Mouse (Mus musculus): Measurements from ENCODE around the gene Mepce. TPM values are rescaled to one million over a fixed set of nuclear protein-coding genes. Genes with fewer than 3 reads are reported as not detected.

Gene Mepce
- polyA plus RNA-seq, 1 experiment, result not detected

GRCm38 (mm10) chr5:137747326-137747961 is 40.0 kb downstream of the Mepce start:
- Histone ChIP-seq H3K27ac (ENCODE audit: insufficient read depth, low read depth, low read length) (peak overlapping the region; percentile 0; the same call in 1 of the 2 replicates), H3K4me3 (ENCODE audit: insufficient read depth, low read depth, low read length) (peak overlapping the region; percentile 63), H3K4me1 (ENCODE audit: control insufficient read depth, insufficient read depth, low read length) (peaks cover 20% of the 10 kb centered on the region)
- no peak for TF ChIP-seq POLR2A (IDR thresholded peaks at IDR 0.05; ENCODE audit: insufficient read depth, low read depth, low read length)
- no peak for TF ChIP-seq CTCF (IDR thresholded peaks at IDR 0.05; ENCODE audit: insufficient read depth, low read depth, low read length)
- WGBS, result 13% methylated on average over 26 of the region's 26 CpGs

DNA sequence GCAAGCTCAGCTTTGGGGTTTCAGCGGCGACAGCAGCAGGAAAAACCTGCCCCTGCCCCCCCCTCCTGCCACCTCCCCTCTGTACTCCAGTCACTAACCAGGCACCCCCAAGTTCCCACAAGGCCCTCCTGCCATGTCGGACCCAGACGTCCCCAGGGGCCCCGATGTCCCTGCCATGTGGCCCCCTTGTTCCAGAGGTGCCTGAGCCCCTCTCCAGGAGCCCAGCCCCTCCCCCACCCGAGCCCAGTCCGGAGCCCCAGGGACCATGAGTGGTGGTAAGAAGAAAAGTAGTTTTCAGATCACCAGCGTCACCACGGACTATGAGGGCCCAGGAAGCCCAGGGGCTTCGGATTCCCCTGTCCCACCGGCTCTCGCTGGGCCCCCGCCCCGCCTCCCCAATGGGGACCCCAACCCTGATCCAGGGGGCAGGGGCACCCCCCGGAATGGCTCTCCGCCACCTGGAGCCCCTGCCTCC is 40.6 kb downstream of the Mepce start:
- peaks cover 20% of the 10 kb centered on the region for H3K4me1 ChIP-seq (ENCODE audit: control insufficient read depth, insufficient read depth, low read length)
- peak overlapping the region; percentile 0; the same call in 1 of the 2 replicates for H3K27ac ChIP-seq (ENCODE audit: insufficient read depth, low read depth, low read length)
- WGBS, result 4% methylated on average over 16 of the region's 16 CpGs
- no peak for TF ChIP-seq CTCF (IDR thresholded peaks at IDR 0.05; ENCODE audit: insufficient read depth, low read depth, low read length)
- no peak for TF ChIP-seq POLR2A (IDR thresholded peaks at IDR 0.05; ENCODE audit: insufficient read depth, low read depth, low read length)
- H3K4me3 ChIP-seq (ENCODE audit: insufficient read depth, low read depth, low read length), result peak overlapping the region; percentile 63

- TF ChIP-seq CTCF (IDR thresholded peaks at IDR 0.05; ENCODE audit: insufficient read depth, low read depth, low read length), result no peak
- TF ChIP-seq POLR2A (IDR thresholded peaks at IDR 0.05; ENCODE audit: insufficient read depth, low read depth, low read length), result no peak
- under 1% methylated on average over 20 of the region's 20 CpGs for WGBS
- H3K4me1 ChIP-seq (ENCODE audit: control insufficient read depth, insufficient read depth, low read length), result peaks cover 24% of the 10 kb centered on the region
- peak overlapping the region; percentile 63 for H3K4me3 ChIP-seq (ENCODE audit: insufficient read depth, low read depth, low read length)
- H3K27ac ChIP-seq (ENCODE audit: insufficient read depth, low read depth, low read length), result peak overlapping the region; percentile 18
Observed at GRCm38 (mm10) chr5:137746282-137746850, 41.1 kb downstream of the Mepce start.

DNA sequence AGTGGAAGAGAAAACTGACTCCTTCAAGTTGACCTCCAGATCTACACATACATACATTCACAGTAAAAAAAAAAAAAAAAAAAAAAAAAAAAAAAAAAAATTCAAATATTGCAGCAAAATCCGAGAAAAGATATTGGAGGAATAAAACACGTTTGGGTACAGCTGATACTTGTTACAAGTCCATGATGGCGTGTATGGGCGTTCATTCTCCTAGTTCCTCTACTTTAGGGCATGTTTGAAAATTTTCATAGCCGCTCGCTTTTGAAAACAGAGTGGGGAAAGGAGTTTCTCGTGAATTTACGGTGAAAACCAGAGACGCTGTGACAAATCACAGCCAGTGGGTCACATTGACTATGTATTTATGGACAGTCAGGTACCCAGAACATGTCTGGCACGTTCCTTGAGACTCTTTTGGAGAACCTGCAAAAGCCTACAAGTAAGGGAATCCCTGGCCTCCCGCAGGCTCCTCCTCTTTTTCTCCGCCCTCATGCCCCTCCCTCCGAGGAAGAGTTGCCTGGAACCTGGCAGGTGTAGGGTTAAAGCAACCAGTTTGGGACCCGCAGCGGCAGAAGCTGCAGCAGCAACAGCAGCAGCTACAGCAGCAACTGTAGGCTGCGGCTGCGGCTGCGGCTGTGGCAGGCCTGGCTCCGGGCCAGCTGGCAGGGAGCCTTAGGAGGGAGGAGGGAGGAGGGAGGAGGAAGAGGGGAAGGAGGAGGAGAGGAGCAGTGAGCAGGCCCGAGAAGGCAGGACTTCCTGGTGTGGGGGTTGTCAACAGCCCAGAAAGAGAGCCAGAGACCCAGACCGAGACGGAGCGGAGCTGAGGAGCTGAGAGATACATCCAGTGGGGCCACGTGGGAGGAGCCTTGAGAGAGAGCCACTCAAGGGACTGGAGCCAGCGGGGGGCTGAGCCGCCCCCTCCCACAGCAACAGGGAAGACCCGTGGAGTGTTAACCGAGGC is 42.0 kb downstream of the Mepce start, which contains the start of gene Tsc22d4:
Gene Tsc22d4 (plus strand): TSS at position 517 of the 958 bp plus-strand sequence.
- peaks cover 27% of the 10 kb centered on the region for H3K4me1 ChIP-seq (ENCODE audit: control insufficient read depth, insufficient read depth, low read length)
- peak within 1 kb of the TSS; percentile 18 for H3K27ac ChIP-seq (ENCODE audit: insufficient read depth, low read depth, low read length)
- H3K4me3 ChIP-seq (ENCODE audit: insufficient read depth, low read depth, low read length), result peak within 1 kb of the TSS; percentile 63
- TF ChIP-seq CTCF (IDR thresholded peaks at IDR 0.05; ENCODE audit: insufficient read depth, low read depth, low read length), result no peak
- 0 out of 2 replicates have a peak, but pooled peaks have one; percentile 18 for TF ChIP-seq POLR2A (IDR thresholded peaks at IDR 0.05; ENCODE audit: insufficient read depth, low read depth, low read length)
- WGBS, result 2% methylated on average over 28 of the region's 28 CpGs

DNA sequence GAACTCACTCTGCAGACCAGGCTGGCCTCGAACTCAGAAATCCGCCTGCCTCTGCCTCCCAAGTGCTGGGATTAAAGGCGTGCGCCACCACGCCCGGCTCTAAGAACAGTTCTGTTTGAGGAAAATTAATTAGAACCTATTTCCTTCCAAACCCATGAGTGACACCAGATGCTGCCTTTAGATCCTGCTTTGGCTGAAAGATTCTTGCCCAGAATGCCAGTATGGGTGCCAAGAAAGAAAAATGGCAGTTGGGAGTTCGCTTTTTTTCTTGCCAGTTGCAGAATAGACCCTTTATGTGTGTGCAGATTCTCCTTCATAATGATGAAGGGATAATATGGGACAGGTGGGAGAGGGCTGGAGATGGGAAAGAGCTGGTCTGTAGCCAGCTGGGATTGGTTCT is 43.3 kb downstream of the Mepce start:
- TF ChIP-seq CTCF (IDR thresholded peaks at IDR 0.05; ENCODE audit: insufficient read depth, low read depth, low read length) (no peak), POLR2A (IDR thresholded peaks at IDR 0.05; ENCODE audit: insufficient read depth, low read depth, low read length) (no peak)
- Histone ChIP-seq H3K4me3 (ENCODE audit: insufficient read depth, low read depth, low read length) (no peak overlapping the region), H3K4me1 (ENCODE audit: control insufficient read depth, insufficient read depth, low read length) (peaks cover 33% of the 10 kb centered on the region), H3K27ac (ENCODE audit: insufficient read depth, low read depth, low read length) (no peak overlapping the region)
- 69% methylated on average over 7 of the region's 7 CpGs for WGBS

GRCm38 (mm10) chr5:137742836-137743235 is 44.6 kb downstream of the Mepce start:
- Histone ChIP-seq H3K4me3 (ENCODE audit: insufficient read depth, low read depth, low read length) (no peak overlapping the region), H3K27ac (ENCODE audit: insufficient read depth, low read depth, low read length) (no peak overlapping the region), H3K4me1 (ENCODE audit: control insufficient read depth, insufficient read depth, low read length) (peaks cover 38% of the 10 kb centered on the region)
- 95% methylated on average over 6 of the region's 6 CpGs for WGBS
- TF ChIP-seq CTCF (IDR thresholded peaks at IDR 0.05; ENCODE audit: insufficient read depth, low read depth, low read length), result no peak
- TF ChIP-seq POLR2A (IDR thresholded peaks at IDR 0.05; ENCODE audit: insufficient read depth, low read depth, low read length), result no peak

GRCm38 (mm10) chr5:137742048-137742447 is 45.4 kb downstream of the Mepce start:
- WGBS, result 77% methylated on average over 10 of the region's 10 CpGs
- Histone ChIP-seq H3K27ac (ENCODE audit: insufficient read depth, low read depth, low read length) (no peak overlapping the region), H3K4me1 (ENCODE audit: control insufficient read depth, insufficient read depth, low read length) (peaks cover 34% of the 10 kb centered on the region), H3K4me3 (ENCODE audit: insufficient read depth, low read depth, low read length) (no peak overlapping the region)
- TF ChIP-seq CTCF (IDR thresholded peaks at IDR 0.05; ENCODE audit: insufficient read depth, low read depth, low read length), result no peak
- TF ChIP-seq POLR2A (IDR thresholded peaks at IDR 0.05; ENCODE audit: insufficient read depth, low read depth, low read length), result no peak

DNA sequence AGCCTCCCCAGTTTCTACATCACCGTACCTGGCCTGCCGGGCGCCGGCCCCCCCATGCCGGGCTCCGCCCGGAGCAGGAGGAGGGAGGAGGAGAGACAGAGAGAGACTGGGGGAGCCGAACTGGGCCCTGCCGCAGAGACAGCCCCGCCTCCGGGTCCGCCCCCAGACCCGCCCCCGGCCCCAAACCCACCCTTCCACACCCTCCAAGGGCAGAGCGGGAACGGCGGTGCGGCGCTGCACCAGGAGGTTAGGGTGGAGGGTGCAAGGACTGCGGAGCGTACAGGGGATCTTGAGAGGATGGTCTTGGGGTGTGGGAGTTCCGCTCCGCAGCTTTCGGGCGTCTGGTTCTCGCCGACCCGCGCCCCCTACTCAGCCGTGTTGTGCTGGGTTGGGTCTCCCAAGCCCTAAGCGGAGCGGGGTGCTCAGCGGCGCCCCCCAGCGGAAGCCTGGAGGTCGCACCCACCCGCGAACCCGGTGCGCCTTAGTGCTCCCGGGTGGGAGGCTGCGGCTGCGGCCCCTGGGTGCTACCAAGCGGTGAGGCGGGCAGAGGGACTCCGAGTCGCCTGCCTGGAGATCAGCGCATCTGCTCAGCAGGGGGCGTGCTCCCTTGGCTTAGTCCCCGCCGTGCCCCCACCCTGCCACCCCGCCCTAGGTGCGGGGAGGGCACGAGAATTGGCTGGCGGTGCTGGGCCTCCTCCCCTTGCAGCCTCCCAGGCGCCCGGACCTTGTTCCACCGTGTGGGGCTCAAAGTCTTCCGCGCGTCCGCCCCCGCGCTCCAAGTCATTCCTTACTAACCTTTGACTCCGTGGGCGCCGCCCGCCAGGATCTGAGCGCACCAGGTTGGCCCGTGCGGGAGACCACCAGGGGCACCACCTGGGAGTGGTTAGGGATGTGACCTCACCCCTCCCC is 46.2 kb downstream of the Mepce start, which contains the start of gene Nyap1:
Gene Nyap1 (minus strand): TSS at position 585 of the 909 bp plus-strand sequence.
- peak within 1 kb of the TSS; percentile 54 for H3K4me3 ChIP-seq (ENCODE audit: insufficient read depth, low read depth, low read length)
- H3K4me1 ChIP-seq (ENCODE audit: control insufficient read depth, insufficient read depth, low read length), result peaks cover 29% of the 10 kb centered on the region
- 2% methylated on average over 71 of the region's 71 CpGs for WGBS
- TF ChIP-seq POLR2A (IDR thresholded peaks at IDR 0.05; ENCODE audit: insufficient read depth, low read depth, low read length), result peak; percentile 32; the same call in 1 of the 2 replicates
- peak; percentile 92; the same call in 1 of the 2 replicates for TF ChIP-seq CTCF (IDR thresholded peaks at IDR 0.05; ENCODE audit: insufficient read depth, low read depth, low read length)
- no peak within 1 kb of the TSS; the same call in 1 of the 2 replicates for H3K27ac ChIP-seq (ENCODE audit: insufficient read depth, low read depth, low read length)
